Mouse (Mus musculus) heart, embryonic 10.5 days (tissue): Measurements from ENCODE around the gene Cul3. TPM values are rescaled to one million over a fixed set of nuclear protein-coding genes. Genes with fewer than 3 reads are reported as not detected.

Experiments used
- DNase-seq: peaks from one replicate; pipeline ENCODE4 v3.0.0-alpha.2; 2017; ENCODE audit warnings: low spot score
- H3K27ac ChIP-seq: fragments of 300-500 bp; sonication (generic); 2 replicates; pipeline ENCODE4 v1.5.1; 2016; ENCODE audit warnings: mild to moderate bottlenecking
- H3K27me3 ChIP-seq: fragments of 300-500 bp; sonication (generic); 2 replicates; pipeline ENCODE4 v1.6.1; 2016; ENCODE audit warnings: mild to moderate bottlenecking; ENCODE audit not compliant: poor library complexity, insufficient read depth, severe bottlenecking
- H3K36me3 ChIP-seq: fragments of 300-500 bp; sonication (generic); 2 replicates; pipeline ENCODE4 v1.6.1; 2016; ENCODE audit warnings: mild to moderate bottlenecking, moderate library complexity
- H3K4me1 ChIP-seq: fragments of 300-500 bp; sonication (generic); 2 replicates; pipeline ENCODE4 v1.6.1; 2016; ENCODE audit warnings: mild to moderate bottlenecking
- H3K4me3 ChIP-seq: fragments of 300-500 bp; sonication (generic); 2 replicates; pipeline ENCODE4 v1.5.1; 2016; ENCODE audit warnings: mild to moderate bottlenecking, moderate library complexity
- H3K9me3 ChIP-seq: fragments of 300-500 bp; sonication (generic); 2 replicates; pipeline ENCODE4 v1.6.1; 2016; ENCODE audit warnings: mild to moderate bottlenecking, moderate library complexity
- WGBS: fragments of 180-500 bp; shearing (Covaris S2); methylation state at CpG from one replicate; pipeline ENCODE4 v1.1.7; 2016; 5-methylcytosine and 5-hydroxymethylcytosine counted together
- polyA plus RNA-seq: library from polyadenylated mRNA; unstranded; fragments of >200 nt; fragmentation: Nextera tagmentation; extraction: Ambion mirVana; gene quantifications from 2 replicates; pipeline ENCODE4 v1.2.1, GENCODE M21; 2016

Cul3 gene
- polyA plus RNA-seq, 1 experiment from 2014 or later = 26.2 TPM

DNA sequence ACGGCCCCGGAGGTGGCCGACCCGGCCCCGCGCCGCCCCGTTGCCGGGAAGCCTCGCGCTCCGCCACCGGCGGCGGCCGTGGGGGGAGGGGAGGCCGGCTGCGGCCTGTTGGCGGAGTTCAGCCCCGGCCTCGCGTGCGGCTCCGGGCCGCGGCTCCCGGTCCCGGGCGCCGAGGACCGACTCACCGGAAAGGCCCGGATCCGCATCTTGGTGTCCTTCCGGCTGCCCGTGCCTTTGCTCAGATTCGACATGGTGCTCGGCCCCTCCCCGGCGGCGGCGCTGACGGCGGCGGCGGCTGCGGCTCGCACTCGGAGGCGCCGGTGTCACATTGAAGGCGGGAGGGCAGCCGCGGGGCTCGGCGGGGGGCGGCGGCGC lies 232 bp downstream of the Cul3 start:
- Histone ChIP-seq H3K4me3 (peak overlapping the region; percentile 87), H3K27me3 (no peaks in the 10 kb centered on the region), H3K9me3 (no peaks in the 10 kb centered on the region), H3K4me1 (peaks cover 7% of the 10 kb centered on the region), H3K36me3 (no peaks in the 10 kb centered on the region), H3K27ac (peak overlapping the region; percentile 97)
- WGBS = under 1% methylated on average over 40 of the region's 59 CpGs
- peak; percentile 84 for DNase-seq

DNA sequence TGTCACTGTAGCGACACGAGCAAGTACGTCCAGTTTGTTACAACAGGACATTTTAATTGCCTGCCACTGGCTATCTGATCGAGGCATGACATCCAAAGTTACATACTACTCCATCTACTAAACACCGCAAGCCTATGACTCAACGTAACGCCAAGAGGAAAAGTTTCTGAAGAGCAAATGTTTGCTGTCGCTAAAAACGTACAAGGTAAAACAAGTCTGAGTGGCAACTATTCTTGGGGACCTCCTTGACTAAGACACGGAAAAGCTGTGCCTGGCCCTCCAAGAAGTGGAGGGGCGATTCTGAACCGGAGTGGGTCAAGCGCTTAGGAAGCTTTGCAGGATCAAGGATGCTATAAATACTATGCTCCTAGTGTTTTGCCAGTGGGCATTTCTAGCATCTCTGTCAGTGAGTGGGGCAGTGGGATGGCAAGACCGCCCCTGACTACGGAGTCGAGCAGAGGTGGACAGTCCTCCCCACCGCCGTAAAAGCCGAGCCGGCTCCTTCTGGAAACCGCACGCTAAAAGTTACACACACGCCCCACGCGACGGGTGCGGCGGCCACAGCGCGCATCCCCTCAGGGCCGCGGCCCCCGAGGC lies 757 bp downstream of the Cul3 start:
- Histone ChIP-seq H3K9me3 (no peaks in the 10 kb centered on the region), H3K27me3 (no peaks in the 10 kb centered on the region), H3K27ac (peak overlapping the region; percentile 97), H3K4me1 (peaks cover 12% of the 10 kb centered on the region), H3K36me3 (no peaks in the 10 kb centered on the region), H3K4me3 (peak overlapping the region; percentile 87)
- WGBS = under 1% methylated on average over 33 of the region's 33 CpGs
- DNase-seq = peak; percentile 77

DNA sequence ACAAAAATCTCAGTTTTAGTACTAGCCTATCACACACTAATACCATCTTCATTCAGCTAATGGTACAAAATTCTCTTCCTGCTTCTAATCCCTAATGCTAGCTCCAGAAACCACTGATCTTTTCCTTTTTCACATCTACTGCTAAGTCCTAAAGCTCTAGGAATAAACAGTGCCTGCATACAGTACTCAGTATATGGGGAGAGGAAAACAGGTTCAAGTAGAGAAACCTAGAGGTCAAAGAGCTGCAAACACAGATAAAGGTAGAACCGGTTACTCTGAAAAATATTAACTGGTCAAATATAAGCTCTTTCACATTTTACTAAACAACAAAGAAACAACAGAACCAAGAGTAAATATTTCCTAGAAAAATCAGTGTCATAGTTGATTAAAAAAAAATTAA lies 1.9 kb downstream of the Cul3 start:
- H3K36me3 ChIP-seq = no peaks in the 10 kb centered on the region
- H3K4me3 ChIP-seq = peak overlapping the region; percentile 87
- peaks cover 16% of the 10 kb centered on the region for H3K4me1 ChIP-seq
- no peak overlapping the region for H3K27ac ChIP-seq
- H3K27me3 ChIP-seq = no peaks in the 10 kb centered on the region
- 11% methylated on average over 1 of the region's 1 CpGs for WGBS
- H3K9me3 ChIP-seq = no peaks in the 10 kb centered on the region
- DNase-seq = no peak

DNA sequence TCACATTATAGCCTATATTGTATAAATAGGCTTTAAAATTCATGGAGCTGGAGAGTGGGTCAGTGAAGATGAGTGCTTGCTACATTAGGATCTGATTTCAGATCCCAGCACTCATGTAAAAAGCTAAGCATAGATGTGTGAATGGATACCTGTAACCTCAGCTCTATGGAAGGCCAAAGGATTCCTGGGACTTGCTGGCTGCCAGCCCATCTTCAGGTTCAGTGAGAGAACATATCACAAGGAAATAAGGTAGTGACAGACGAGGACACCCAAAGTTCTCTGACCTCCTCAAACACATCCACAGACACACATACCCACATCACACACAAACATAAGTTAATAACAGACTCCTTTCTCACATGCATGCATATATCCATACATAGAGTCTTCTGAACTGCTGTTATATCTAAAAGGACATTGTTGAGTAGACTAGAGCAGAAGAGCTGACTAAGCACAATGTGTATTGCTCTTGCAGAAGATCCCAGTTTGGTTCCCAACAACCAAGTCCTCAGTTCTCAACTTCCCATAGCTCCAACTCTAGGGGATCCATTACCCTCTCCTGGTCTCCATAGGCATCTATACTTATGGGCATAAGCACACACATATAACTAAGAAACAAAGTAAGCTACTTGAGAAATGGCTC lies 4.4 kb downstream of the Cul3 start:
- no peak for DNase-seq
- H3K27me3 ChIP-seq = no peaks in the 10 kb centered on the region
- no peak overlapping the region for H3K27ac ChIP-seq
- H3K36me3 ChIP-seq = no peaks in the 10 kb centered on the region
- WGBS = 83% methylated on average over 1 of the region's 1 CpGs
- H3K9me3 ChIP-seq = no peaks in the 10 kb centered on the region
- H3K4me3 ChIP-seq = no peak overlapping the region
- H3K4me1 ChIP-seq = peaks cover 21% of the 10 kb centered on the region

DNA sequence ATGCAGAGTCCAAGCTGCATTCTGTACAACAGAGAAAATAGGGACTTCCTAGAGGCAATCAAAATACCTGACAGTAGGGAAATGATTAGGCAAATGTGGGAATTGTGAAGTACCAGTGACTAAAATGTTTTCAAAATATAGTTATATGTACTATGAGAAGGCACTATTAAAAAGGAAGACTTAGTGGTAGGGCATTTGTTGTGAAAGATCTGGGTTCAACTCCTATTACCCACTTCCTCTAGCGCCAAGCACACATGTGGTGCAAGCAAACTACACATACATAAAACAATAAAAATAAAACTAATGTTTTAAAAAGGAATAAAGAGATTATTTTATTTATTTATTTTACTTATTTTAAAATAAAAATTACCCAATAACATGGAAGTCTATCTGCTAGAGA lies 5.2 kb downstream of the Cul3 start:
- Histone ChIP-seq H3K36me3 (no peaks in the 10 kb centered on the region), H3K27ac (no peak overlapping the region), H3K4me3 (no peak overlapping the region), H3K9me3 (no peaks in the 10 kb centered on the region), H3K4me1 (peaks cover 26% of the 10 kb centered on the region), H3K27me3 (no peaks in the 10 kb centered on the region)
- DNase-seq = no peak
- WGBS = 100% methylated on average over 1 of the region's 1 CpGs

DNA sequence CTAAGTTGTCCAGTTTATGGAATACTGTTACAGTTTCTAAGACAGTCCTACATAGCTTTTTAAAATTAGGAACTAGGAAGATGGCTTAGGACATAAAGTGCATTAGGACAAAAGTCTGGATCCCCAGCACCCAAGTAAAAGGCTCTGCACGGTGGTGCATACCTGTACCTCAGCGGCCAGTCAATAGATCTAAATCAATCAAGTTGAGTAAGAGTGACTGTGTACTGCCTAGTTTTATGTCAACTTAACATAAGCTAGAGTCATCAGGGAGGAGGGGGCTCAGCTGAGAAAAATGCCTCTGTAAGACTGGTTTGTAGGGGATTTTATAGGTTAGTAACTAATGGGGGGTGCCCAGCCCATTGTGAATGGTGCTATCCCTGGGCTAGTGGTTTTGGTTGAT lies 9.3 kb downstream of the Cul3 start:
- Histone ChIP-seq H3K27ac (no peak overlapping the region), H3K36me3 (no peaks in the 10 kb centered on the region), H3K4me3 (no peak overlapping the region), H3K4me1 (peaks cover 22% of the 10 kb centered on the region), H3K9me3 (no peaks in the 10 kb centered on the region), H3K27me3 (no peaks in the 10 kb centered on the region)
- 89% methylated on average over 2 of the region's 2 CpGs for WGBS
- no peak for DNase-seq

DNA sequence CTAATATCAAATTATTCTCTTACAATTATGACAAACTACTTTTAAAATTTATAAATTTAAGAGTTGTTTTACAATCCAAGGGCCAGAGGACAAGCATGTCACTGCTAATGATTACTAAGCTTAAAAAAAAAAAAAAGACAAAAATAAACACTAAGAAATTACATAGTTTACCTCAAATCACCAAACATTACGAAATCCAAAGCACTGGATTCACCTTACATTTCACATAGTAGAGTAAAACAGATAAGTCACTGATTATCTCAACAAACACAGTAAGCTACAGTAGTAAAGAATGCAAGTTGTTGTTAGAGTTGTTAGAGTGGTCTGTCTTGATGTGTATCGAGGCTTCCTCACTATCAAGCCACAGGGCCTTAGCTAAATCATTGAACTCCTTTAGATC lies 14.5 kb downstream of the Cul3 start:
- Histone ChIP-seq H3K4me3 (no peak overlapping the region), H3K4me1 (peaks cover 7% of the 10 kb centered on the region), H3K36me3 (0 out of 2 replicates have a peak, but pooled peaks cover 5% of the 10 kb centered on the region), H3K27ac (no peak overlapping the region), H3K9me3 (no peaks in the 10 kb centered on the region), H3K27me3 (no peaks in the 10 kb centered on the region)
- WGBS = 86% methylated on average over 2 of the region's 2 CpGs
- DNase-seq = no peak

DNA sequence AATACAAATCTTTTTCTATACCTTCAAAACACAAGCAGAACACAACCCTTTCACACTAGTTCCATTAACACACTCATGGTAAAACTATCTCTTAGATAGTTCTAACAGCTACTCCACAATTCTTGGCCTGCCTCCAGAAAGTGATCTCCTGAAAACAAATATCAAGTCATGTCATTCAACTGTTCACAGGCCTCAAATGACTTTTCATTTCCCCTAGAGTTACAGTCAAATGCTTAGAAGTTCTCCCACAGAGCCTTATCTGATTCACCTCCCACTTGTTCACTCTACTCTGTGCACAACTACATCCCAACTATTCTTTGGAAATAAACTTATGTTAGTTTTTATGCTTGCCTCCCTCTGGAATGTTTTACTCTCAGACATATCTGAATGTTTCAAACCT lies 15.9 kb downstream of the Cul3 start:
- Histone ChIP-seq H3K4me1 (no peaks in the 10 kb centered on the region; the same call in 1 of the 2 replicates), H3K4me3 (no peak overlapping the region), H3K36me3 (0 out of 2 replicates have a peak, but pooled peaks cover 5% of the 10 kb centered on the region), H3K27me3 (no peaks in the 10 kb centered on the region), H3K9me3 (no peaks in the 10 kb centered on the region), H3K27ac (no peak overlapping the region)
- DNase-seq = no peak

DNA sequence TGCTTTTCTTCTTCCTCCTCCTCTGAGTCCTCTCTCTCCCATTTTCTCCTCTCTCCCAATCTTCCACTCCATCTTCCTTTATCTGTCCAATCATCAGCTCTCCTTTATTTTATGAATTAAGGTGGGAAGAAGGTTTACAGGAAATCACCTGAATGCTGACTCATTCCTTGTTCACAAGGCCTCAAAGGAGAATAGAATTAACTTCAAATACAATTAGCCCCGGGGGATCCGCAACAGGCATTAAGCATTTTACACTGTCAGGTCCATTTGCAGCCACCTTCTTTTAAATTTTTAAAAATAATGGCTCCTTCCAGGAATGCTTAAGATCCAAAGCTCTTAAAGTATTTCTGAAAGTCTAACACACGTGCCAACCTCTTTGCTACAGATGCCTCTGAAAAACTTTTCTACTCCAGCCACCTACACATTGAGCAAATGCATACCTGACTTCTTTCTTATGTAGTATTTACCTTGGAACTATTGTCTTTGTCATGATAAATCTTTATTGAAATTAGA lies 24.7 kb downstream of the Cul3 start:
- Histone ChIP-seq H3K9me3 (no peaks in the 10 kb centered on the region), H3K4me3 (no peak overlapping the region), H3K27ac (no peak overlapping the region), H3K4me1 (no peaks in the 10 kb centered on the region), H3K27me3 (no peaks in the 10 kb centered on the region), H3K36me3 (no peaks in the 10 kb centered on the region; the same call in 1 of the 2 replicates)
- 92% methylated on average over 3 of the region's 3 CpGs for WGBS
- DNase-seq = no peak

DNA sequence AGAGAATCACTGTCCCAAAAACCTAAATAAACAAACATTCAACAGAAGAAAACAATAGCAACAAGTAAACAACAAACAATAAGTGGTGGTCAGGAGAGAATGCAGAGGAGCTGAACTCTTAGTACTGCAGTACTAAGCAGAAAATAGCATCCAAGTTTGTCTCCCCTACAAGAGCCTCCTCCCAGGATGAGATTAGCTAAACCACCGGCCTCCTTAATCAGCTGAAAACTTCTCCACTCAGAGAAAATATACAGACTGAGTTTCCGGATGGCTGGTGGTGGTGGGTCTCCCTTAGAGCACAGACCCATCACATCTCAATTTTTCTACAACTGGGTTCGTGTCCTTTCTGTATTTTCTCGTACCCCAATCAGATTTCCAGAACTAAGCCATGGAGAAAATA lies 47.0 kb downstream of the Cul3 start:
- Histone ChIP-seq H3K9me3 (no peaks in the 10 kb centered on the region), H3K27ac (no peak overlapping the region), H3K27me3 (no peaks in the 10 kb centered on the region), H3K4me1 (peaks cover 24% of the 10 kb centered on the region), H3K36me3 (no peaks in the 10 kb centered on the region), H3K4me3 (no peak overlapping the region; the same call in 1 of the 2 replicates)
- 36% methylated on average over 4 of the region's 4 CpGs for WGBS
- no peak for DNase-seq

DNA sequence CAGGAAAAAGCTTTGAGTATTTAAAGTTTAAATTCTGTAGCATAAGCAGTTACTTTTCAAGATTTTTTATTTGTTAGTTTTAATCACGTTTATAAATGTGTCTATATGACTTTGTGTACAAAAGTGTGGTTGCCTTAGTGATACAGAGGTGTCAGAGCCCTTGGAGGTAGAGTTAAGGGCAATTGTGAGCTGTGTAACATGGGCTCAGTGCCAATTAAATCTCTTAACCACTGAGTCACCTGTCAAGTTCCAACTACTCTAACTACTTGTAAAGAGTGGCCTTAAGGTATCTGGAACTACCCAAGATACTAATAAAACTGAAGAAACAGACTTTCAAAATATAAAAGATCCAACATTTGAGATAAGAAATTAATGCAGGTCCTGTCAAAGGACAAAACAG lies 61.5 kb downstream of the Cul3 start:
- Histone ChIP-seq H3K4me3 (no peak overlapping the region), H3K36me3 (peaks cover 58% of the 10 kb centered on the region), H3K9me3 (no peaks in the 10 kb centered on the region), H3K4me1 (no peaks in the 10 kb centered on the region), H3K27me3 (no peaks in the 10 kb centered on the region), H3K27ac (no peak overlapping the region)
- 92% methylated on average over 1 of the region's 1 CpGs for WGBS
- no peak for DNase-seq

DNA sequence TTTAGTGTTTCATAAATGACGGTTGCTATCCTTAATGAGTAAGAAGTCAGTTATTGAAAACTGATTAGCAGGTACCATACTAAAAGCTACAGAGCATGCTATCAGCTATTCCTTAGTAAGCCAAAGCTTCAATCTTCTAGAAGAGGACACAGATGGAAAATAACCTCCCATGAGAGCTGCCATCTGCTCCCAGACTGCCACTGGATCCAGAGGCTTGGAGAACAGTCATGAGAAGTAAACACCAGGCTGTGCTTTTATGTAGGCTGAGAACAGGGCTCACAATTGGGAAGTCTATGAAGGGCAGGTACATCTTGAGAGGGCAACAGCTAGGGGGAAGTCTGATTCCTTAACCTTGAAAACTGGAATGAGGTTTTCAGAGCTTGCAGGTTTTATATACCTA lies 79.8 kb downstream of the Cul3 start:
- H3K27ac ChIP-seq = no peak overlapping the region
- no peak for DNase-seq
- no peak overlapping the region for H3K4me3 ChIP-seq
- no peaks in the 10 kb centered on the region for H3K4me1 ChIP-seq
- WGBS = 79% methylated on average over 1 of the region's 1 CpGs
- no peaks in the 10 kb centered on the region for H3K9me3 ChIP-seq
- no peaks in the 10 kb centered on the region for H3K27me3 ChIP-seq
- H3K36me3 ChIP-seq = no peaks in the 10 kb centered on the region

DNA sequence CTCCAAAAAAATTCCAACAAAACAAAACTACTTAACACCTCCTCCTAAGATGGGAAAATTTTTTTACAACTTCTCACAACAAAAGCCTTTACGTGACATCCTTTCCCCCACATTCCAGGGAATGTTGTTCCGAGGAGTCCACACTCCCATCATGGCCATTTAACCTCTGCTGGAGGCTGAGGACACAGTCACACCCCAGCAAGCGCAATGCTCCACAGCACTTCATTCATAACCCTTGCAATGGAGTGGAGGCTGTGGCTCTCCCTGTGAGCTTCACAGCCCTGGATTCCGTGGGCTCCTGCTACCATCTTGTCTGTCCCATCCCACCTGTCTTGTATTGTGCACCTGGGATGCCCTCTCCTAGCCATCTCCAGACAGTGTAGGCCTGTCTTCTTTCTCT lies 81.6 kb downstream of the Cul3 start:
- 74% methylated on average over 4 of the region's 4 CpGs for WGBS
- no peak overlapping the region for H3K4me3 ChIP-seq
- H3K27me3 ChIP-seq = no peaks in the 10 kb centered on the region
- no peaks in the 10 kb centered on the region for H3K4me1 ChIP-seq
- H3K36me3 ChIP-seq = no peaks in the 10 kb centered on the region
- no peak for DNase-seq
- no peak overlapping the region for H3K27ac ChIP-seq
- H3K9me3 ChIP-seq = no peaks in the 10 kb centered on the region

DNA sequence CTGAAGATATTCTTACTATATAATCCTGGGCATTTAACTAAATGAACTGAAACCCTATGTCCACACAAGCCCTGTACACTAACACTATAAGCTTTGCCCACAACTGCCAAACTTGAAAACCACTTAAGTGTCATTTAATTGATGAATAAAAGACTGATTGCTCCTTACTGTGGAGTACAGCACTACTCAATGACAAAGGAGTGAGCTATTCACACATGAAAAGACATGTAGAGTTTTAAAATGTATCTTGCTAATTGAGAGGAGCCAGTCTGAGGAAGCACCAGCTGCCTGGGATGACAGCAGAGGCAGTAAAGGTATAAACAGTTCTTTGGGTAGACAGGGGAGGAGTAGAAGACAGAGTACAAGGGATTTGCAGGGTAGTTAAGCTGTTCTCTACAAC lies 87.0 kb downstream of the Cul3 start:
- H3K27me3 ChIP-seq = no peaks in the 10 kb centered on the region
- DNase-seq = no peak
- H3K27ac ChIP-seq = no peak overlapping the region
- no peaks in the 10 kb centered on the region for H3K36me3 ChIP-seq
- H3K4me3 ChIP-seq = no peak overlapping the region
- no peaks in the 10 kb centered on the region for H3K4me1 ChIP-seq
- no peaks in the 10 kb centered on the region for H3K9me3 ChIP-seq
